Mouse (Mus musculus) limb, embryonic 14.5 days (tissue): Measurements from ENCODE around the gene Ostm1. TPM values are rescaled to one million over a fixed set of nuclear protein-coding genes. Genes with fewer than 3 reads are reported as not detected.

Experiments
- ATAC-seq: fragments of 200-750 bp; cut with Nextera tagmentation; 2 replicates; pipeline ENCODE4 v1.8.0; 2017; ENCODE audit warnings: low read depth, moderate number of reproducible peaks, moderate TSS enrichment; ENCODE audit not compliant: low FRiP score
- DNase-seq: peaks from one replicate; pipeline ENCODE4 v3.0.0-alpha.2; 2015; ENCODE audit warnings: low spot score
- H3K27ac ChIP-seq: fragments of 300-500 bp; sonication (generic); replicated peaks from 2 replicates; pipeline ENCODE4 v1.5.1; 2014; ENCODE audit warnings: low read depth, mild to moderate bottlenecking, low read length, moderate library complexity, mixed read lengths
- H3K27me3 ChIP-seq: fragments of 300-500 bp; sonication (generic); 2 replicates; pipeline ENCODE4 v1.6.1; 2014; ENCODE audit warnings: low read length, mixed read lengths; ENCODE audit not compliant: control insufficient read depth, insufficient read depth
- H3K36me3 ChIP-seq: fragments of 300-500 bp; sonication (generic); 2 replicates; pipeline ENCODE4 v1.6.1; 2014; ENCODE audit warnings: mild to moderate bottlenecking, low read length, moderate library complexity, mixed read lengths; ENCODE audit not compliant: control insufficient read depth, insufficient read depth
- H3K4me1 ChIP-seq: fragments of 300-500 bp; sonication (generic); 2 replicates; pipeline ENCODE4 v1.6.1; 2014; ENCODE audit warnings: antibody characterized with exemption, low read length, mixed read lengths; ENCODE audit not compliant: control insufficient read depth, insufficient read depth
- H3K4me2 ChIP-seq: fragments of 300-500 bp; sonication (generic); replicated peaks from 2 replicates; pipeline ENCODE4 v1.6.1; 2014; ENCODE audit warnings: low read depth, mild to moderate bottlenecking, low read length, moderate library complexity; ENCODE audit not compliant: severe bottlenecking
- H3K4me3 ChIP-seq: fragments of 300-500 bp; sonication (generic); replicated peaks from 2 replicates; pipeline ENCODE4 v1.5.1; 2014; ENCODE audit warnings: low read length
- H3K9ac ChIP-seq: fragments of 300-500 bp; sonication (generic); 2 replicates; pipeline ENCODE4 v1.6.1; 2014; ENCODE audit warnings: mild to moderate bottlenecking, low read depth, low read length, moderate library complexity; ENCODE audit not compliant: severe bottlenecking
- H3K9me3 ChIP-seq: fragments of 300-500 bp; sonication (generic); 2 replicates; pipeline ENCODE4 v1.6.1; 2016; ENCODE audit warnings: low read length; ENCODE audit not compliant: control insufficient read depth
- POLR2A ChIP-seq: fragments of 200-500 bp; IDR thresholded peaks from 2 replicates; pipeline ENCODE4 v1.8.0; 2012; ENCODE audit warnings: inconsistent platforms, mild to moderate bottlenecking, moderate library complexity, borderline replicate concordance; ENCODE audit not compliant: insufficient read depth, insufficient read length; ENCODE audit errors: extremely low read depth
- WGBS: fragments of 180-500 bp; shearing (Covaris S2); extraction: QIAGEN DNeasy Blood & Tissue Kit; methylation state at CpG from one replicate; pipeline ENCODE4 v1.1.7; 2014; 5-methylcytosine and 5-hydroxymethylcytosine counted together
- polyA plus RNA-seq, 2 experiments: library from polyadenylated mRNA; depleted of rRNA in 1 of 2; stranded (reverse) in 1 of 2; unstranded in 1 of 2; fragments of >200 nt; fragmentation: Nextera tagmentation in 1 of 2; extraction: Ambion mirVana in 1 of 2; gene quantifications; 2 replicates each; pipeline versions ENCODE4 v1.2.1 to v1.2.3; 2012 to 2014

The Ostm1 gene
- polyA plus RNA-seq, 2 experiments: 6.9 to 12.0 TPM

GRCm38 (mm10) chr10:42690233-42691028 lies 106.8 kb downstream of the Ostm1 start:
- H3K36me3 ChIP-seq: no peaks in the 10 kb centered on the region
- WGBS: 68% methylated on average over 17 of the region's 17 CpGs
- H3K27me3 ChIP-seq: no peaks in the 10 kb centered on the region
- H3K4me1 ChIP-seq: no peaks in the 10 kb centered on the region
- no peak overlapping the region for H3K4me3 ChIP-seq
- no peak overlapping the region for H3K4me2 ChIP-seq
- H3K27ac ChIP-seq: no peak overlapping the region
- DNase-seq (no peak), ATAC-seq (no peak)
- TF ChIP-seq POLR2A: no peak
- H3K9ac ChIP-seq: no peak overlapping the region
- no peaks in the 10 kb centered on the region for H3K9me3 ChIP-seq

GRCm38 (mm10) chr10:42691051-42691450 lies 107.4 kb downstream of the Ostm1 start:
- no peak overlapping the region for H3K27ac ChIP-seq
- H3K9me3 ChIP-seq: no peaks in the 10 kb centered on the region
- H3K4me3 ChIP-seq: no peak overlapping the region
- ATAC-seq (no peak), DNase-seq (no peak)
- H3K9ac ChIP-seq: no peak overlapping the region
- no peaks in the 10 kb centered on the region for H3K36me3 ChIP-seq
- WGBS: 54% methylated on average over 2 of the region's 2 CpGs
- H3K4me1 ChIP-seq: no peaks in the 10 kb centered on the region
- H3K27me3 ChIP-seq: no peaks in the 10 kb centered on the region
- no peak overlapping the region for H3K4me2 ChIP-seq
- TF ChIP-seq POLR2A: no peak

- H3K4me2 ChIP-seq: no peak overlapping the region
- H3K9ac ChIP-seq: no peak overlapping the region
- H3K36me3 ChIP-seq: no peaks in the 10 kb centered on the region
- H3K27ac ChIP-seq: no peak overlapping the region
- H3K9me3 ChIP-seq: no peaks in the 10 kb centered on the region
- ATAC-seq: no peak
- no peak overlapping the region for H3K4me3 ChIP-seq
- DNase-seq: no peak
- no peak for TF ChIP-seq POLR2A
- no peaks in the 10 kb centered on the region for H3K27me3 ChIP-seq
- 38% methylated on average over 2 of the region's 2 CpGs for WGBS
- no peaks in the 10 kb centered on the region for H3K4me1 ChIP-seq
These were observed 108.5 kb downstream of the Ostm1 start for GRCm38 (mm10) chr10:42692095-42692494.

- H3K4me1 ChIP-seq: no peaks in the 10 kb centered on the region
- no peak overlapping the region for H3K9ac ChIP-seq
- H3K27ac ChIP-seq: no peak overlapping the region
- H3K4me3 ChIP-seq: no peak overlapping the region
- TF ChIP-seq POLR2A: no peak
- H3K9me3 ChIP-seq: no peaks in the 10 kb centered on the region
- no peaks in the 10 kb centered on the region for H3K36me3 ChIP-seq
- H3K27me3 ChIP-seq: no peaks in the 10 kb centered on the region
- ATAC-seq (no peak), DNase-seq (no peak)
- no peak overlapping the region for H3K4me2 ChIP-seq
These were observed 109.2 kb downstream of the Ostm1 start for GRCm38 (mm10) chr10:42692794-42693193.

- Histone ChIP-seq H3K9ac (no peak overlapping the region), H3K27ac (no peak overlapping the region), H3K4me3 (no peak overlapping the region), H3K4me1 (no peaks in the 10 kb centered on the region), H3K4me2 (no peak overlapping the region), H3K36me3 (no peaks in the 10 kb centered on the region), H3K27me3 (no peaks in the 10 kb centered on the region), H3K9me3 (no peaks in the 10 kb centered on the region)
- DNase-seq (no peak), ATAC-seq (no peak)
- WGBS: 68% methylated on average over 2 of the region's 2 CpGs
- no peak for TF ChIP-seq POLR2A
These were observed 109.9 kb downstream of the Ostm1 start for GRCm38 (mm10) chr10:42693482-42693881.
